Mouse (Mus musculus) kidney, postnatal 0 days (tissue): Measurements from ENCODE around the gene Lrrc4b. TPM values are rescaled to one million over a fixed set of nuclear protein-coding genes. Genes with fewer than 3 reads are reported as not detected.

Experiments used
- ATAC-seq: fragments of 200-750 bp; cut with Nextera tagmentation; replicated peaks from 2 replicates; pipeline ENCODE4 v1.8.0; 2017; ENCODE audit warnings: low read depth, moderate number of reproducible peaks, moderate TSS enrichment, moderate library complexity; ENCODE audit not compliant: low FRiP score
- DNase-seq: peaks from one replicate; pipeline ENCODE4 v3.0.0-alpha.2; 2016; ENCODE audit warnings: low spot score
- H3K27ac ChIP-seq: fragments of 300-500 bp; sonication (generic); 2 replicates; pipeline ENCODE4 v1.5.1; 2014; ENCODE audit warnings: mild to moderate bottlenecking
- H3K27me3 ChIP-seq: fragments of 300-500 bp; sonication (generic); 2 replicates; pipeline ENCODE4 v1.6.1; 2014; ENCODE audit warnings: low read length, mixed read lengths; ENCODE audit not compliant: insufficient read depth
- H3K36me3 ChIP-seq: fragments of 300-500 bp; sonication (generic); 2 replicates; pipeline ENCODE4 v1.6.1; 2014; ENCODE audit warnings: low read length, mixed read lengths; ENCODE audit not compliant: insufficient read depth
- H3K4me1 ChIP-seq: fragments of 300-500 bp; sonication (generic); replicated peaks from 2 replicates; pipeline ENCODE4 v1.6.1; 2014; ENCODE audit warnings: antibody characterized with exemption, low read length, mixed read lengths; ENCODE audit not compliant: insufficient read depth
- H3K4me2 ChIP-seq: fragments of 300-500 bp; sonication (generic); 2 replicates; pipeline ENCODE4 v1.6.1; 2014; ENCODE audit warnings: mild to moderate bottlenecking, low read length, moderate library complexity, mixed read lengths
- H3K4me3 ChIP-seq: fragments of 300-500 bp; sonication (generic); replicated peaks from 2 replicates; pipeline ENCODE4 v1.5.1; 2014; ENCODE audit warnings: low read depth, low read length
- H3K9ac ChIP-seq: fragments of 300-500 bp; sonication (generic); 2 replicates; pipeline ENCODE4 v1.6.1; 2014; ENCODE audit warnings: low read depth, low read length
- H3K9me3 ChIP-seq: fragments of 300-500 bp; sonication (generic); replicated peaks from 2 replicates; pipeline ENCODE4 v1.6.1; 2016; ENCODE audit warnings: low read length, inconsistent platforms, mixed read lengths
- CTCF ChIP-seq: IDR thresholded peaks from 2 replicates; pipeline ENCODE4 v1.5.1; 2016; ENCODE audit warnings: antibody characterized with exemption, low read depth, mild to moderate bottlenecking, moderate library complexity
- WGBS: fragments of 180-500 bp; shearing (Covaris S2); extraction: QIAGEN DNeasy Blood & Tissue Kit; methylation state at CpG from one replicate; pipeline ENCODE4 v1.1.7; 2014; 5-methylcytosine and 5-hydroxymethylcytosine counted together
- polyA plus RNA-seq: library from polyadenylated mRNA; unstranded; fragments of >200 nt; fragmentation: Nextera tagmentation; extraction: Ambion mirVana; gene quantifications from 2 replicates; pipeline ENCODE4 v1.2.1, GENCODE M21; 2015

Lrrc4b gene
- polyA plus RNA-seq, 1 experiment from 2014 or later: 0.26 TPM

DNA sequence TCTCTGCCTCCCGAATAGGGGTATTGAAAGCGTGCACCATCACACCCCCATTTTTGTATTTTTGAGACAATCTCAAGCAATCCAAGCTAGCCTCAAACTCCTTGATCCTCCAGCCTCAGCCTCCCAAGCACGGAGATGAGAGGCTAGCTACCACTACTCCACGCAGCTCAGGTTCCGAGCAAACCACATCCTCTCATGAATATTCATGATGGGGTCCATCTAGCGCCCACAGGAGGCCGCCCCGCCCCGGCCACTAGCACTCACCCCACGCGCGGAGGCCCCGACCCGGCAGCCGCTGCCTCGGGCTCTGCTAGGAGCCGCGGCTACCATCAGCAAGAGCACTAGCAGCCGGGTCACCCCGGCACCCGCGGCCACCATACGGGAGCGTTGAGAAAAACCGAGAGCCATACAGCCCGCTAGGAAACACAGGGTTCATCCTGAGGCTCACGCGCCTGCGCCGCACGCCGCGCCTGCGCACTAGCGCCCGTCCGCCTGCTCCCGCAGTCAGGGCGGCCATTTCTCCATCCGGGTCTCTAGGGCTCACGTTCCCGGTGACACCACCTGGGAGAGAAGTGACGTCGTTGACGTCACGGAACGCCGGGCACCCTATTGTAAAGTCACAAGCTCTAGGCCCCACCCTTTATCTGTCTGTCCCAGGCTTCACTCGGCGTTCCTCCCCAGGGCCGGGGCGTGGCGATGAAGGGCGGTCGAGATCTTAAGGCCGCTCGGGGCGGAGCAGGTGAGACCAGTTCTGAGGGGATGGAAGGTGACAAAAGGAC lies 67.4 kb downstream of the Lrrc4b start, which contains the start of the genes Emc10 and Fam71e1:
Gene Emc10, minus strand, starts transcription at position 538 of the 779 bp plus-strand sequence.
Gene Fam71e1, plus strand, starts transcription at position 590 of the 779 bp plus-strand sequence.
- H3K4me1 ChIP-seq: peaks cover 8% of the 10 kb centered on the region; the same call in 1 of the 2 replicates
- H3K9ac ChIP-seq: peak within 1 kb of the TSS; percentile 82
- WGBS: 1% methylated on average over 56 of the region's 58 CpGs
- H3K27ac ChIP-seq: peak within 1 kb of the TSS; percentile 94
- H3K4me2 ChIP-seq: peak within 1 kb of the TSS; percentile 92
- DNase-seq (peak; percentile 98), ATAC-seq (peak; percentile 97)
- no peaks in the 10 kb centered on the region for H3K9me3 ChIP-seq
- H3K4me3 ChIP-seq: peak within 1 kb of the TSS; percentile 82
- TF ChIP-seq CTCF: peak; percentile 13; the same call in 1 of the 2 replicates
- no peaks in the 10 kb centered on the region for H3K27me3 ChIP-seq
- peaks cover 23% of the 10 kb centered on the region for H3K36me3 ChIP-seq

DNA sequence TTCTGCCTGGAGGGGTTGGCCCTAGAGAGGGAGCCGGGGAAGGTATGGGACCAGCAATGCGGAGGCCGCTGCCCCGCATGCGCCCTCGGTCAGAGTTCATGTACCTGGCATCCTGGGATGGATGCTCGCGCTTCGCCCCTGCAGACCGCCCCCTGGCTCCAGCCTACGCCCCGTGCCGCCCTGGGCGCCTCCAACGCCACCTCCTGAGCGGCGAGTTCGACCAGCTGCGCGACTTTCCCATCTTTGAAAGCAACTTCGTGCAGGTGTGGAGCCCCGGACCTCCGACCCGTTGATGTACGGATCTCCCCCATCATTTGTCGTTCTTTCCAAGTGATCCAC lies 67.9 kb downstream of the Lrrc4b start:
- H3K4me2 ChIP-seq: peak overlapping the region; percentile 92
- WGBS: under 1% methylated on average over 26 of the region's 26 CpGs
- H3K27ac ChIP-seq: peak overlapping the region; percentile 94
- H3K4me1 ChIP-seq: peaks cover 8% of the 10 kb centered on the region; the same call in 1 of the 2 replicates
- peak overlapping the region; percentile 82 for H3K4me3 ChIP-seq
- peak; percentile 40 for TF ChIP-seq CTCF
- no peaks in the 10 kb centered on the region for H3K9me3 ChIP-seq
- DNase-seq: no peak
- peaks cover 17% of the 10 kb centered on the region for H3K36me3 ChIP-seq
- ATAC-seq: no peak
- H3K27me3 ChIP-seq: no peaks in the 10 kb centered on the region
- peak overlapping the region; percentile 82 for H3K9ac ChIP-seq

- Histone ChIP-seq H3K9me3 (no peaks in the 10 kb centered on the region), H3K4me3 (no peak overlapping the region), H3K4me2 (peak overlapping the region; percentile 92), H3K27me3 (no peaks in the 10 kb centered on the region), H3K27ac (no peak overlapping the region), H3K9ac (no peak overlapping the region), H3K36me3 (peaks cover 10% of the 10 kb centered on the region; the same call in 1 of the 2 replicates), H3K4me1 (peaks cover 8% of the 10 kb centered on the region; the same call in 1 of the 2 replicates)
- 86% methylated on average over 10 of the region's 10 CpGs for WGBS
- TF ChIP-seq CTCF: no peak
- no peak for ATAC-seq
- DNase-seq: no peak
Measured at GRCm38 (mm10) chr7:44497361-44498055, 68.7 kb downstream of the Lrrc4b start.

GRCm38 (mm10) chr7:44498922-44499321 lies 70.1 kb downstream of the Lrrc4b start:
- H3K9ac ChIP-seq: no peak overlapping the region
- peaks cover 8% of the 10 kb centered on the region; the same call in 1 of the 2 replicates for H3K4me1 ChIP-seq
- H3K9me3 ChIP-seq: no peaks in the 10 kb centered on the region
- H3K36me3 ChIP-seq: no peaks in the 10 kb centered on the region
- ATAC-seq (no peak), DNase-seq (no peak)
- WGBS: 55% methylated on average over 1 of the region's 1 CpGs
- H3K4me3 ChIP-seq: no peak overlapping the region
- no peak overlapping the region for H3K27ac ChIP-seq
- no peaks in the 10 kb centered on the region for H3K27me3 ChIP-seq
- TF ChIP-seq CTCF: no peak
- no peak overlapping the region for H3K4me2 ChIP-seq

DNA sequence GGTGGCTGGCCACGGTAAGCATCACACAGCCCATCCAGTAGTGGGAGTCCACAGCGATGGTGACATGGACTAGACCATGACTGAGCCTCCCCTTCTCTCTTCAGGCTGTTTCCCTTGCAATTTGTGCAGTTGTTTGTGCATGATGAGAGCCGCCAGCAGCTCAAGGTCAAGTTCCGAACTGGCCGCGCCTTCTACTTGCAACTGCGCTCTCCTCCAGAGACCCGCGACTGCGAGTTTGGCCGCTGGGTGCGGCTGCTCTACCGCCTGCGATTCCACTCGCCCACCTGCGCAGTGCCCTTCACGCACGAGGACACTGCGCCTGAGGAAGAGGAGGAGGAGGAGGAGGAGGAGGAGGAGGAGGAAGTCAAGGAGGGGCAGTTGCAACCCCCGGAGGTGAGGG lies 71.2 kb downstream of the Lrrc4b start:
- H3K36me3 ChIP-seq: no peaks in the 10 kb centered on the region
- H3K27me3 ChIP-seq: no peaks in the 10 kb centered on the region
- no peak for ATAC-seq
- no peak overlapping the region for H3K27ac ChIP-seq
- no peak overlapping the region for H3K4me3 ChIP-seq
- H3K9ac ChIP-seq: no peak overlapping the region
- H3K9me3 ChIP-seq: no peaks in the 10 kb centered on the region
- H3K4me2 ChIP-seq: no peak overlapping the region
- no peak for TF ChIP-seq CTCF
- 48% methylated on average over 20 of the region's 20 CpGs for WGBS
- DNase-seq: no peak
- H3K4me1 ChIP-seq: peaks cover 8% of the 10 kb centered on the region; the same call in 1 of the 2 replicates

DNA sequence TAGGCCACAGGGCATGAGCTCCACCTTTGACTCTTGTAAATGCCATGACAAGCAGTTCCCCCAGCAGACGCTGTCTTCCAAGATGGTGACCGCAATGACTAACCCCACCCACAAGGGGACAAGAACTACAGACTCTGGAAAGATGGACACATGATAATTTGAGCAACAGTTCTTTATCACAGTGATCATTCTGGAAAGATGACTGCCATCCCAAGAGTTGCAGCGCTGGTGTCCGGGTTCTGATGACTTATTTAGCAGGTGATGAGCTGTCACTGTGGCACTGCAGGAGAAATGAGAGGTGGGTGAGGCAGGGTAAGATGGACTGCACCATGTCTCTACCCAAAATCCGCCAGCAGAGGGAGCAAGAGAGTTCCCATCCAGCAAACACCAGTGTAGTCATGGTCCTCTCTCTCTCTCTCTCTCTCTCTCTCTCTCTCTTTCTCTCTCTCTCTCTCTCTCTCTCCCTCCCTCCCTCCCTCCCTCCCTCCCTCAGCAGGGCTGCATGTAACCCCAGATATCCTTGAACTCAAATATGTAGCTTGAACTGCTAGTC lies 72.8 kb downstream of the Lrrc4b start:
- ATAC-seq: no peak

More for the DNA sequence above, 72.8 kb downstream of the Lrrc4b start:
- WGBS: 32% methylated on average over 5 of the region's 5 CpGs
- H3K27ac ChIP-seq: no peak overlapping the region
- H3K4me3 ChIP-seq: no peak overlapping the region
- H3K4me2 ChIP-seq: no peak overlapping the region
- H3K27me3 ChIP-seq: no peaks in the 10 kb centered on the region
- H3K9ac ChIP-seq: no peak overlapping the region
- TF ChIP-seq CTCF: peak; percentile 78
- DNase-seq: peak; percentile 58
- no peaks in the 10 kb centered on the region for H3K9me3 ChIP-seq
- H3K4me1 ChIP-seq: no peaks in the 10 kb centered on the region
- H3K36me3 ChIP-seq: no peaks in the 10 kb centered on the region
